Mouse (Mus musculus): ENCODE results near the gene Prima1.

Prima1 gene

DNA sequence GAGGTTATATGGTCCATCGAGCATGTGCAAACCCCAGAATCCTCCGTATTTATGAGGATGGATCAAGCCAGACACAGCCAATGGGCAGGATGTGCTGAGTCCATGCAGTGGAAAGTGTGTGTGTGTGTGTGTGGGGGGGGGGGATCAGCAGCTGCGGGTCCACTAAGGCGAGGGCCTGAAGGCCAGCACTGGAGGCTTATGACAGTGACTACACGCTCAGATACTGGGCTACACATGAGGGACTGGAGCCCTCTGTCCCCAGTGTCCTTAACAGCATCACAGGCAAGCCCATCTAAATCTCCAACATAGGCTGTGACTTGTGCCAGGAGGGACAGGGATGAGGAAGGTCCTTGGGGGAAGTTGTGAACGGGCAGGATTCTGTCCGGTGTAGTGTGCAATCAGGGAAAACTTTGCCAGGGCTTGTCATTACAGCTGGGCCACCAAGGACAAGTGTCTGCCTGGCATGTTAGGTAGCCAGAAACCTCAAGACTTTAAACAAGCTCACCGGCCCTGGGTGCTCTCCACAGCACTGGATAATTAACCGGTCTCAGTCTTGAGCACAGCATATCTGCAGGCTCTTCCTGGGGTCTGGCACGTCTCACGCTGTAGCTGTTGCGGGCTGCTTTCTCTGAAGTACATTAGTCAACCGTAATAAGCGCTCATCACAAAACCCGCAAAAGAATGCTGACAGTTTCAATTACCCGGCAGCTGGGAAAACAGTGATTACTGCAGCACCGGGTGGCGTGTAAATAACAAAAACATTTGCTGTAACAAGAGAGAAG is 84.6 kb downstream of the Prima1 start:
- in situ Hi-C loops (cut with MboI; ENCODE audit: unreplicated experiment in 2 of 2), result no loop called here

- in situ Hi-C loops (cut with MboI; ENCODE audit: unreplicated experiment in 2 of 2), result no loop called here
Measured at GRCm38 (mm10) chr12:103155406-103155805, 86.5 kb downstream of the Prima1 start.

DNA sequence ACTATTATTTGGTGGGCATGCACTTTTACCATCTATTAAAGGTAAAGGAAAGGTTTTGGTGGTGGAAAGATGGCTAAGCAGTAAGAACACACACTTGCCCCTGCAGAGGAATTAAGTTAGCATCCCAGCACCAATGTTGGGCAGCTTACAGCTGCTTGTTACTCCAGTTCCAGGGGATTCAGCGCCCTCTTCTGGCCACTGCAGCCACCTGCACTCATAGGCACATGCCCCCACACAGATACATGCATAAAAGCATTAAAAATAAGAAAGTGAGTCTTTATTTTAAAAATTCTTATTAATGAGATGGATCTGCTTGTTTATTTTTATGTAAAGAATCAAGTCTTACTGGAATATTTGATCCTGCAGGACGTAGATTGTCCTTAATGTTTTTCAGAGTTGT is 87.0 kb downstream of the Prima1 start:
- in situ Hi-C loops (cut with MboI; ENCODE audit: unreplicated experiment in 2 of 2), result no loop called here

- in situ Hi-C loops (cut with MboI; ENCODE audit: unreplicated experiment in 2 of 2), result no loop called here
Measured at GRCm38 (mm10) chr12:103150247-103150646, 91.7 kb downstream of the Prima1 start.
